Mouse (Mus musculus) heart, embryonic 14.5 days (tissue): ENCODE data around the gene BC025920. TPM values are rescaled to one million over a fixed set of nuclear protein-coding genes. Genes with fewer than 3 reads are reported as not detected.
"Not testable (repeated sequence)": the region's sequence is repeated elsewhere in the genome, so short reads cannot be mapped to it uniquely, and the experiment has no call there.

ENCODE experiments used
- ATAC-seq: fragments of 200-750 bp; cut with Nextera tagmentation; 2 replicates; pipeline ENCODE4 v1.8.0; 2017; ENCODE audit warnings: low read depth, moderate TSS enrichment; ENCODE audit not compliant: insufficient number of reproducible peaks, insufficient read depth, low FRiP score
- H3K27ac ChIP-seq, 2 experiments: fragments of 200-500 bp in 1 of 2; fragments of 300-500 bp in 1 of 2; sonication (generic) in 1 of 2; replicated peaks in 1 of 2; 2 replicates each; pipeline ENCODE4 v1.5.1; 2012 to 2014; ENCODE audit warnings: low read depth in 2 of 2, low read length in 2 of 2, control low read depth in 1 of 2, mild to moderate bottlenecking in 1 of 2, mixed read lengths in 1 of 2; ENCODE audit not compliant: control insufficient read depth in 1 of 2, insufficient read depth in 1 of 2
- H3K27me3 ChIP-seq: fragments of 300-500 bp; sonication (generic); 2 replicates; pipeline ENCODE4 v1.6.1; 2014; ENCODE audit warnings: mild to moderate bottlenecking, low read length, control low read depth; ENCODE audit not compliant: control insufficient read depth, insufficient read depth
- H3K36me3 ChIP-seq: fragments of 300-500 bp; sonication (generic); 2 replicates; pipeline ENCODE4 v1.6.1; 2014; ENCODE audit warnings: mild to moderate bottlenecking, control low read depth, low read length, mixed read lengths; ENCODE audit not compliant: control insufficient read depth, insufficient read depth
- H3K4me1 ChIP-seq, 2 experiments: fragments of 200-500 bp in 1 of 2; fragments of 300-500 bp in 1 of 2; sonication (generic) in 1 of 2; 2 replicates each; pipeline ENCODE4 v1.6.1; 2012 to 2014; ENCODE audit warnings: low read length in 2 of 2, control low read depth in 1 of 2, mixed read lengths in 1 of 2; ENCODE audit not compliant: control insufficient read depth in 2 of 2, insufficient read depth in 2 of 2
- H3K4me2 ChIP-seq: fragments of 300-500 bp; sonication (generic); 2 replicates; pipeline ENCODE4 v1.6.1; 2014; ENCODE audit warnings: mild to moderate bottlenecking, low read length
- H3K4me3 ChIP-seq, 2 experiments: fragments of 200-500 bp in 1 of 2; fragments of 300-500 bp in 1 of 2; sonication (generic) in 1 of 2; 2 replicates each; pipeline ENCODE4 v1.5.1; 2012 to 2014; ENCODE audit warnings: low read length in 2 of 2, mild to moderate bottlenecking in 2 of 2, control low read depth in 1 of 2, low read depth in 1 of 2, moderate library complexity in 1 of 2; ENCODE audit not compliant: control insufficient read depth in 1 of 2, insufficient read depth in 1 of 2
- H3K9ac ChIP-seq: fragments of 300-500 bp; sonication (generic); 2 replicates; pipeline ENCODE4 v1.6.1; 2014; ENCODE audit warnings: mild to moderate bottlenecking, low read length
- H3K9me3 ChIP-seq: fragments of 300-500 bp; sonication (generic); 2 replicates; pipeline ENCODE4 v1.6.1; 2016; ENCODE audit warnings: low read length, control low read depth; ENCODE audit not compliant: control insufficient read depth
- WGBS: fragments of 180-500 bp; shearing (Covaris S2); extraction: QIAGEN DNeasy Blood & Tissue Kit; methylation state at CpG from one replicate; pipeline ENCODE4 v1.1.7; 2014; 5-methylcytosine and 5-hydroxymethylcytosine counted together
- polyA plus RNA-seq: library from polyadenylated mRNA; unstranded; fragments of >200 nt; fragmentation: Nextera tagmentation; extraction: Ambion mirVana; gene quantifications from 2 replicates; pipeline ENCODE4 v1.2.1, GENCODE M21; 2014

Gene BC025920
- polyA plus RNA-seq, 1 experiment from 2014 or later: 0.35 TPM

DNA sequence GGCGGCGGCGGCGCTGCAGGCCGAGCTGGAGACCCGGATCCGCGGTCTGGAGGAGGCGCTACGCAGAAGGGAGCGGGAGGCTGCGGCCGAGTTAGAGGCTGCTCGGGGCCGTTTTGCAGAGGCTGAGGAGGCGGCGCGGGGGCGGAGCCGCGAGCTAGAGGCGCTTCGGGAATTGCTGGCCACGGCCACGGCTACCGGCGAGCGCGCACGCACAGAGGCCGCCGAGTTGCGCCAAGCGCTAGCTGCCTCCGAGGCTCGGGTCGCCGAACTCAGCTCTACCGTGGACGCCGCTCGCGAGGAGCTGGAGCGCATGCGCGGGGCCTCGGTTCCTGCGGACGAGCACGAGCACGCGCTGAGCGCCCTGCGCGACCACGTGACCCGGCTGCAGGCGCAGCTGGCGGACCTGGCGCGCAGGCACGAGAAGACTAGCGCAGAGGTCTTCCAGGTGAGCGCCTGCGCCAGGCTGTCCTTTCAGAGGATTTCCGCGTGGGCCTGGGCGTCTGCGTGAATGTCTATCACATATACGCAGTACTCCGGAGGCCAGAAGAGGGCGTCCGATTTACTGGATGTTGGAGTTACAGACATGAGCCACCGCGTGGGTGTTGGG is 37.5 kb downstream of the BC025920 start:
- H3K36me3 ChIP-seq: no peaks in the 10 kb centered on the region
- H3K4me3 ChIP-seq: peak overlapping the region; percentile 73 to 81
- H3K4me2 ChIP-seq: peak overlapping the region; percentile 87
- under 1% methylated on average over 67 of the region's 75 CpGs for WGBS
- no peaks in the 10 kb centered on the region for H3K9me3 ChIP-seq
- peak overlapping the region; percentile 91 to 98 for H3K27ac ChIP-seq
- H3K9ac ChIP-seq: peak overlapping the region; percentile 98
- peaks cover 8 to 18% of the 10 kb centered on the region in 2 experiments for H3K4me1 ChIP-seq
- H3K27me3 ChIP-seq: no peaks in the 10 kb centered on the region
- ATAC-seq: peak; percentile 85

DNA sequence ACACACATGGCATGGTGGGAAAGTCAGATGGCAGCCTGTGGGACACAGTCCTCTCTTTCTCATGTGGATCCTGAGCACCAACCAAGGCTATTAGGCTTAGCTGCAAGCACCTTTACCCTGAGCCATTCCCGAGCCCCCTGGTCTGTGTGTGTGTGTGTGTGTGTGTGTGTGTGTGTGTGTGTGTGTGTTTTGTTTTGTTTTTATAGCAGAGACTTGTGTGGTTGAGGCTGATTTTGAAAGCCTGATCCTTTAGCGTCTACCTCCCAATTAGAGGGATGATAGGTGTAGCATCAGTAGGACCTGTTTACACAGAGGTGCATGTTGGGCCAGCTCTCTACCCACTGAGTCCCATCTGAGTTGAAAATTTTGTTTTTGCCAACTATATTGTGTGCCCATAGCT is 38.1 kb downstream of the BC025920 start:
- Histone ChIP-seq H3K4me2 (peak overlapping the region; percentile 87), H3K36me3 (no peaks in the 10 kb centered on the region), H3K4me3 (peak overlapping the region; percentile 73 to 81), H3K27me3 (no peaks in the 10 kb centered on the region), H3K9me3 (no peaks in the 10 kb centered on the region), H3K9ac (peak overlapping the region; percentile 98), H3K27ac (peak overlapping the region; percentile 91 to 98; a peak in 3 of 4 replicates), H3K4me1 (peaks cover 8 to 18% of the 10 kb centered on the region in 2 experiments)
- WGBS: 68% methylated on average over 2 of the region's 2 CpGs
- no peak for ATAC-seq

DNA sequence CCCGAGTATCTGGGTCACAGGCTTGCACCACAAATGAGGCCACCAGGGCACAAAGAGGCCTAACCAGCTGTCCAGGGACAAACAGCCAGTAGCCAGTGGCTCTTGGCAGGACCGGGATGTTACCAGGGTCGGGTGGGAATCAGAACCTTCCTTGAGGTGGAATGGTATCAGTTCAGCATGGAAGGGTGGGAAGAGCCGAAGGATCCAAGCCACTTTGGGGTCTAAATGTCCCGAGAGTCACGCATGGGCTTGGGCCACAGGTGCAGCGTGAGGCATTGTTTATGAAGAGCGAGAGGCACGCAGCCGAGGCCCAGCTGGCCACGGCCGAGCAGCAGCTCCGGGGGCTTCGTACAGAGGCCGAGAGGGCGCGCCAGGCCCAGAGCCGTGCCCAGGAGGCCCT is 38.6 kb downstream of the BC025920 start:
- no peak overlapping the region for H3K4me3 ChIP-seq
- H3K4me2 ChIP-seq: no peak overlapping the region
- H3K27ac ChIP-seq: no peak overlapping the region
- no peaks in the 10 kb centered on the region for H3K9me3 ChIP-seq
- no peak overlapping the region for H3K9ac ChIP-seq
- peaks cover 8 to 18% of the 10 kb centered on the region in 2 experiments for H3K4me1 ChIP-seq
- ATAC-seq: no peak
- no peaks in the 10 kb centered on the region for H3K27me3 ChIP-seq
- 91% methylated on average over 18 of the region's 18 CpGs for WGBS
- H3K36me3 ChIP-seq: no peaks in the 10 kb centered on the region

DNA sequence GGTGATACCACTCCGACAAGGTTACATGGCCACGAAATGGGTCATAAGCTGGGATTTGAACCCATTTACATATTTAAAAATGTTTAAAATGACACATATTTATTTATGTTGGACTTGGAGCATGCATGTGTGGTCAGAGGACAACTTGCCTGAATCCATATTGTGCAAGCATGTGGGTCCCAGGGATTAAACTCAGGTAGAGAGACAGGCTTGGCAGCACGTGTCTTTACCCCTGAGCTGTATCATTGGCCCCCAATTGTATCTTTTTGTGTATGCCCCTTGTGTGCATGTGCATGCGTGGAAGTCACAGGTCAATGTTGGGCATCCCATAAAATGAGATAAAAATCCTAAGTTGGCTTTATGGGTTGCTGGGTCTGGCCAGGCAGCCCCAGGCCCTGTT is 39.3 kb downstream of the BC025920 start:
- Histone ChIP-seq H3K27ac (no peak overlapping the region), H3K27me3 (no peaks in the 10 kb centered on the region), H3K9ac (no peak overlapping the region), H3K4me3 (no peak overlapping the region), H3K4me2 (no peak overlapping the region), H3K9me3 (no peaks in the 10 kb centered on the region), H3K36me3 (no peaks in the 10 kb centered on the region; the same call in 1 of the 2 replicates), H3K4me1 (peaks cover 8 to 18% of the 10 kb centered on the region in 2 experiments)
- 93% methylated on average over 4 of the region's 4 CpGs for WGBS
- no peak for ATAC-seq

DNA sequence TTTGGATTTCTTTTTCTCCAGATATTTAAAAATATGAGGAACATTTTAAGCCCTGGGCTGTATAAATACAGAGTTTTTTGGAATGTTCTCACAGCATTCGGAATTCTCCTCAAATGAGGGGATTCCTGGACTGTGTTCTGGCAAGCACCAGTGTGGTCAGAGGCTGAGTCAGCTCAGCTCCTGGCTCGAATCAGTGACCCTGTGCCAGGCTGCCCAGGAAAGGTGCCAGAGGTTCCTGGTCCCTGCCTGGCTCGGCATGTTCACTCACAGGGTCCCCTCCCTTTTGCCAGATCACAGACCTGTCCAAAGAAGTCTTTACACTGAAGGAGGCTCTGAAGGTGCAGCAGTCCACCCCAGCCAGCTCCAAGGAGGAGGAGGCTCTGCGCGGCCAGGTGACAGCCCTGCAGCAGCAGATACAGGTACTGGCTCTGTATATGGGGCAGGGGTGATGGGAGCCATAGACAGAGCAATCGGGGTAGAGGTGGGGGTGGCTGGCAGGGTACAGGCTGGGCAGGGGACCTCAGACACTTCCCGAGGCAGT is 40.0 kb downstream of the BC025920 start:
- Histone ChIP-seq H3K27me3 (no peaks in the 10 kb centered on the region), H3K4me1 (peaks cover 8 to 18% of the 10 kb centered on the region in 2 experiments), H3K36me3 (no peaks in the 10 kb centered on the region; the same call in 1 of the 2 replicates), H3K4me3 (no peak overlapping the region), H3K9me3 (no peaks in the 10 kb centered on the region), H3K4me2 (no peak overlapping the region), H3K27ac (no peak overlapping the region), H3K9ac (no peak overlapping the region)
- WGBS: 72% methylated on average over 7 of the region's 7 CpGs
- no peak for ATAC-seq

DNA sequence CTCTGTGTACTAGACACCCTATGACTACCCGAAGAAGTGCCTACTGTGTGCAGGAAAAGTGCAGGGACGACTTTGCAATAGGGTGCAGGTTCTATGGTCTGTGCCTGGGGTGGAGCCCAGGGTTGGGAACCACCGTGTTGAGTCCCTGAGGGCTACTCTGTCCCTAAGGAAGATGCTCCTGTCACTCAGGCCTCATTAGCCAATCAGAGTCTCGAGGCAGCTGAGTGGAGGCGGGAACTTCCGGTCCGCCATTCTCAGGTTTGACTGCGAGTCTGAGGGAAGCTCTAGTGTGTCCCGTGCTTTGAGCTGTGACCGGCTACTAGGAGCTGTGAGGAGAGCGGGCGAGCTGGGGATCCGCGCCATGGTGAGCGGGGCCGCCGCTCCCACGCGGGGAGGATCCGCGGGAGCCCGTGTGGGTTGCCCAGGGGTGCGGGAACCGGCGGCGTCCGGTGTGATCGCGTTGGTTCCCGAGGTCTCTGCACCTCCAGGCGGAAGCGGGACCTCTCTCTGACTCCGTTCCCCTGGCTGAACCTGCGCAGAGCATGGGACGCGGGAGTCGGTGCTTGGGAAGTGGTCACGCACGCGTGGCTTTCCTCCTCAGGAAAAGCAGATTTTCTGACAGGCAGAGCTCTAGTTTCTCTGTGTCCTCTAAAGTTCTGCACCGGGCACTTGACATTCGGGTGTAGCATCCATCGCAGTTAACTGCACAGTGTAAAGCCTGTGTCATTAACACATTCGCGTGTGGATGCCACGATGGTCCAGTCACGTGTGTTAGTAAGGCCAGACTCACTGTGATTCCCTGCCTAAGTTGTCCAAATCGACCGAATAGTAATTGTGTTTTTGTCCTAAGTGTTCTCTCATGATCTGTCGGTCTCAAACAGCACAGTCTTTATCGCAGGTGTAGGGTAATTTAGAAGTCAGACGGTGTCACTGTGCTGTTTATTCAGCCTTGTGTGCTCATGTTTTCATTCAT is 43.0 kb downstream of the BC025920 start, which contains the start of gene Gm10778:
Gene Gm10778, plus strand, starts transcription at position 257 of the 973 bp plus-strand sequence.
- Histone ChIP-seq H3K27ac (peak within 1 kb of the TSS; percentile 75 to 78), H3K4me2 (peak within 1 kb of the TSS; percentile 63), H3K9ac (peak within 1 kb of the TSS; percentile 73), H3K4me3 (peak within 1 kb of the TSS; percentile 53 to 62)
- 4% methylated on average over 28 of the region's 52 CpGs for WGBS
- not testable (repeated sequence) for H3K27me3 ChIP-seq, H3K9me3 ChIP-seq, H3K4me1 ChIP-seq, H3K36me3 ChIP-seq
- peak; percentile 90 for ATAC-seq

DNA sequence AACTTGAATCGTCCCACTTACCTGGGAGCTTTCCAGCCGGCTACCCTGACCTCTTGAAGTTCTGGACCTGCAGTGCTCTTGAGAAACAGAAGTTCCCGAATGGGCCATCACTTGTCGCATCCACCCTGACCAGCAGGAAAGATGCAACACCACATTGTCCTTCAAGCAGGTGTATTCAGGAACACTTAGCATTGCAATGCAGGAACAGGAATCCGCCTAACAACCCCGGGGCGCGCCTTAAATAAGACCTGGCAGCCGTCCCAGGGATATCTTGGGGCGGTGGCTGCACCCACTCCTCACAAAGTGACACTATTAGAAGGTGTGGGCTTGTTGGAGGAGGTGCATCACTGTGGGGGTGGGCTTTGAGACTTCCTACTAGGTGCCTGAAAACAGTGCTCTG is 49.1 kb downstream of the BC025920 start:
- Histone ChIP-seq H3K4me2 (no peak overlapping the region), H3K9me3 (peaks cover 25% of the 10 kb centered on the region), H3K27me3 (no peaks in the 10 kb centered on the region), H3K36me3 (peaks cover 14% of the 10 kb centered on the region), H3K4me1 (no peaks in the 10 kb centered on the region), H3K27ac (no peak overlapping the region), H3K9ac (no peak overlapping the region), H3K4me3 (no peak overlapping the region)
- no peak for ATAC-seq
- WGBS: 93% methylated on average over 10 of the region's 10 CpGs
